Mouse (Mus musculus): ENCODE data around the gene Gabrb3. TPM values are rescaled to one million over a fixed set of nuclear protein-coding genes. Genes with fewer than 3 reads are reported as not detected.
A peak's percentile ranks its signal among the peaks of the same experiment; 100 is the strongest.

Gabrb3 gene
- polyA plus RNA-seq, 1 experiment from 2014 or later: 58.5 TPM

DNA sequence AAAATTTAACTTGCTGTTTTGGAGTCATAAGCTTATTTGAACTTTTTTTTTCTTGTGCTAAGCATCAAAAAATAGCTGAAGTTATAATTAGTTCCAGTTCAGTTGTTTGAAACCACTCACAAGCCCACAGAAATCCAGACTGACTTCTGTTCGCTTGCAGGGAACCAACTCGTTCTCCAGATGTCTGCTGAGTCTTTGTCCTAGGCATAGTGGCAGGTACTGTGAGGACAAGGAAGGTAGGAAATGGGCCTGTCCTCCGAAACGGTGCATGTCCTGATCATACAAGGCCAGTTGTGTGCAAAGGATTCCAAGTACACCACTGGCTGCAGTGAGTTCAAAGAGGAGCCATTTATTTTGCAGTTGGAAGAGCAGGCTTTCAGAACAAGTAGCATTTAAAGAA, 215.5 kb downstream of the Gabrb3 start:
- H3K9me3 ChIP-seq (ENCODE audit: control insufficient read depth, low read length): no peaks in the 10 kb centered on the region
- 54% methylated on average over 4 of the region's 4 CpGs for WGBS
- no peaks in the 10 kb centered on the region for H3K4me1 ChIP-seq (ENCODE audit: control insufficient read depth, insufficient read depth, low read length)
- no peak overlapping the region for H3K4me2 ChIP-seq (ENCODE audit: low read length)
- no peak for DNase-seq
- no peak overlapping the region for H3K9ac ChIP-seq (replicated peaks; ENCODE audit: low read length)
- H3K27me3 ChIP-seq (ENCODE audit: control insufficient read depth, insufficient read depth, low read length): no peaks in the 10 kb centered on the region
- no peak for ATAC-seq (ENCODE audit: low FRiP score, low TSS enrichment)
- H3K4me3 ChIP-seq (replicated peaks; ENCODE audit: low read depth, low read length): no peak overlapping the region
- no peaks in the 10 kb centered on the region for H3K36me3 ChIP-seq (ENCODE audit: control insufficient read depth, insufficient read depth, low read length)
- H3K27ac ChIP-seq (replicated peaks; ENCODE audit: low read depth, low read length): no peak overlapping the region

DNA sequence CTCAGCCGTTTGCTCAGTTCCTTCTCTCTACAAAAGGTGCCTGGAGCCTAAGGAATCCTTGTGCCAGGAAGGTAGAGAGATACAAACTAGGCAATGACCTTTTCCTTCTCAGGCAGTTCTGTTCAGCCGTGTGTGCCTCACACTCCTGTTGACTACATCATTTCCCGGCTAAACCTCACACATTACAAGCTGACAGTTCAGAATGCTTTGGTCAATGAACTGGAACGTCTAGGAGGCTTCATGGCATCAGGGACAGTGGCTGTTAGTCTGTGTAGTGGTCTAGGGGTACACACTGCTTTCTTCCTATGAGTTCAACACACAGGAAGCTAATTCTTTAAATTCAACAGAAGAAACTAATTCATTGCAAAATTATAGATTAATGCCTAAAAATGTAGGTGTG, 216.2 kb downstream of the Gabrb3 start:
- Histone ChIP-seq H3K27ac (replicated peaks; ENCODE audit: low read depth, low read length) (no peak overlapping the region), H3K4me2 (ENCODE audit: low read length) (no peak overlapping the region), H3K4me3 (replicated peaks; ENCODE audit: low read depth, low read length) (no peak overlapping the region), H3K36me3 (ENCODE audit: control insufficient read depth, insufficient read depth, low read length) (no peaks in the 10 kb centered on the region), H3K9ac (replicated peaks; ENCODE audit: low read length) (no peak overlapping the region), H3K27me3 (ENCODE audit: control insufficient read depth, insufficient read depth, low read length) (no peaks in the 10 kb centered on the region), H3K9me3 (ENCODE audit: control insufficient read depth, low read length) (no peaks in the 10 kb centered on the region), H3K4me1 (ENCODE audit: control insufficient read depth, insufficient read depth, low read length) (no peaks in the 10 kb centered on the region)
- ATAC-seq (ENCODE audit: low FRiP score, low TSS enrichment) (no peak), DNase-seq (no peak)
- 35% methylated on average over 4 of the region's 4 CpGs for WGBS

- H3K27me3 ChIP-seq (ENCODE audit: control insufficient read depth, insufficient read depth, low read length): no peaks in the 10 kb centered on the region
- DNase-seq: no peak
- 54% methylated on average over 1 of the region's 1 CpGs for WGBS
- no peak overlapping the region for H3K9ac ChIP-seq (replicated peaks; ENCODE audit: low read length)
- H3K4me2 ChIP-seq (ENCODE audit: low read length): no peak overlapping the region
- H3K9me3 ChIP-seq (ENCODE audit: control insufficient read depth, low read length): no peaks in the 10 kb centered on the region
- H3K27ac ChIP-seq (replicated peaks; ENCODE audit: low read depth, low read length): no peak overlapping the region
- no peak for ATAC-seq (ENCODE audit: low FRiP score, low TSS enrichment)
- no peaks in the 10 kb centered on the region for H3K4me1 ChIP-seq (ENCODE audit: control insufficient read depth, insufficient read depth, low read length)
- no peaks in the 10 kb centered on the region for H3K36me3 ChIP-seq (ENCODE audit: control insufficient read depth, insufficient read depth, low read length)
- no peak overlapping the region for H3K4me3 ChIP-seq (replicated peaks; ENCODE audit: low read depth, low read length)
Measured at GRCm38 (mm10) chr7:57640796-57641195, 221.3 kb downstream of the Gabrb3 start.

GRCm38 (mm10) chr7:57647345-57647744, 227.9 kb downstream of the Gabrb3 start:
- 92% methylated on average over 2 of the region's 2 CpGs for WGBS
- H3K27me3 ChIP-seq (ENCODE audit: control insufficient read depth, insufficient read depth, low read length): no peaks in the 10 kb centered on the region
- no peaks in the 10 kb centered on the region for H3K4me1 ChIP-seq (ENCODE audit: control insufficient read depth, insufficient read depth, low read length)
- H3K9ac ChIP-seq (replicated peaks; ENCODE audit: low read length): no peak overlapping the region
- no peaks in the 10 kb centered on the region for H3K9me3 ChIP-seq (ENCODE audit: control insufficient read depth, low read length)
- H3K27ac ChIP-seq (replicated peaks; ENCODE audit: low read depth, low read length): no peak overlapping the region
- no peaks in the 10 kb centered on the region for H3K36me3 ChIP-seq (ENCODE audit: control insufficient read depth, insufficient read depth, low read length)
- H3K4me3 ChIP-seq (replicated peaks; ENCODE audit: low read depth, low read length): no peak overlapping the region
- ATAC-seq (ENCODE audit: low FRiP score, low TSS enrichment): no peak
- DNase-seq: no peak
- H3K4me2 ChIP-seq (ENCODE audit: low read length): no peak overlapping the region

DNA sequence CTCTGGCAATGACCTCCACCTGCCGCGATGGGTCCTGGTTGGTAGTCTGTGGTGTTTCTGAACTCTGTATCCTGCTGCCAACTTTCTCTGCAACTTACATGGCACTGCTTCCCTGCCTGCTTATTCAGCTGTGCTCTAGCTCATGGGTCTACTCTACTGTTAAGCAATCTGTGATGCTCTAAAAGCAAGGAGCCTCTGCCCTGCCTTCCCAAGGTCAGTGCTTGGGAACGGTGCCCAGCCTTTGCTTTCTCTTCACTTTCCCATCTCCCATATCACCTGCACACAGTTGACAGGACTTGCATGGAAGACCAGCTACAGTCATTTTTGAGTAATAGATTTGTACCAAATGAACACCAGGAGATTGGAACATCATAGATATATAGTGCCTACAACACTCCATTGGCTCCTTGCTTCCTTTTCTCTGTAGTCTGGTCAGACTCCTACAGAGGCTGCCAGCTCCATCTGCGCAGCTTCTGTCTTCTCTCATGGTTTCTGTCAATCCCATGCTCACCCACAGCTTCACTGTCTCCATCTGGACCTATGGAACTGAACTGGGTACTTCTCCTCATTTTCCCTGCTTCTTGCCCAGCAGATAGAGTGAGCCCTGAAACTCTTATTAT, 228.8 kb downstream of the Gabrb3 start:
- H3K27me3 ChIP-seq (ENCODE audit: control insufficient read depth, insufficient read depth, low read length): no peaks in the 10 kb centered on the region
- no peak overlapping the region for H3K4me2 ChIP-seq (ENCODE audit: low read length)
- DNase-seq: no peak
- no peaks in the 10 kb centered on the region for H3K9me3 ChIP-seq (ENCODE audit: control insufficient read depth, low read length)
- H3K4me1 ChIP-seq (ENCODE audit: control insufficient read depth, insufficient read depth, low read length): no peaks in the 10 kb centered on the region
- no peak overlapping the region for H3K4me3 ChIP-seq (replicated peaks; ENCODE audit: low read depth, low read length)
- ATAC-seq (ENCODE audit: low FRiP score, low TSS enrichment): no peak
- H3K36me3 ChIP-seq (ENCODE audit: control insufficient read depth, insufficient read depth, low read length): no peaks in the 10 kb centered on the region
- 95% methylated on average over 4 of the region's 4 CpGs for WGBS
- no peak overlapping the region for H3K27ac ChIP-seq (replicated peaks; ENCODE audit: low read depth, low read length)
- H3K9ac ChIP-seq (replicated peaks; ENCODE audit: low read length): no peak overlapping the region

- H3K4me2 ChIP-seq (ENCODE audit: low read length): no peak overlapping the region
- 0 out of 2 replicates have a peak overlapping the region, but pooled peaks have one; percentile 49 for H3K27ac ChIP-seq (replicated peaks; ENCODE audit: low read depth, low read length)
- 70% methylated on average over 6 of the region's 6 CpGs for WGBS
- H3K9me3 ChIP-seq (ENCODE audit: control insufficient read depth, low read length): no peaks in the 10 kb centered on the region
- peak; percentile 14 for DNase-seq
- no peak for ATAC-seq (ENCODE audit: low FRiP score, low TSS enrichment)
- H3K27me3 ChIP-seq (ENCODE audit: control insufficient read depth, insufficient read depth, low read length): no peaks in the 10 kb centered on the region
- H3K36me3 ChIP-seq (ENCODE audit: control insufficient read depth, insufficient read depth, low read length): no peaks in the 10 kb centered on the region
- H3K4me3 ChIP-seq (replicated peaks; ENCODE audit: low read depth, low read length): no peak overlapping the region
- H3K9ac ChIP-seq (replicated peaks; ENCODE audit: low read length): no peak overlapping the region
- no peaks in the 10 kb centered on the region; the same call in 1 of the 2 replicates for H3K4me1 ChIP-seq (ENCODE audit: control insufficient read depth, insufficient read depth, low read length)
Measured at GRCm38 (mm10) chr7:57677352-57677751, 257.9 kb downstream of the Gabrb3 start.

DNA sequence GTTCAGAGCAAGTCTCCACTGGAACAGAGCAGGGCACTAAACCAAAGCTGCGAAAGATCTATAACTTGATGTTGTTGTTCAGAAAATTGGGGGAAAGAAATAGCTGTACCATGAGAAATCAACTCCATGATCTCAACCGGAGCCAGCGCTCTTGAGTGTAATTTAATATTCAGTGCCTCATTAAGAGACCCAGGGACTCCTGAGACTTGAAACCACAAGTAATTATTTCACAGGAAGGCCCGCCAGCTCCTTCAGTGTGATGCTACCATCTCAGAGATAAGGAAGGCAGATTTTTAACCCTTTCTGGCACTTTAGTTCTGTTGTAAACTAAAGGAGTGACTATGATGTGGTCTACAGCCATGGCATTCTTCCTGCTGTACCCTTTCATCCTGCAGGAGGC, 270.3 kb downstream of the Gabrb3 start:
- Histone ChIP-seq H3K36me3 (ENCODE audit: control insufficient read depth, insufficient read depth, low read length) (no peaks in the 10 kb centered on the region), H3K27ac (replicated peaks; ENCODE audit: low read depth, low read length) (no peak overlapping the region), H3K4me1 (ENCODE audit: control insufficient read depth, insufficient read depth, low read length) (peaks cover 6% of the 10 kb centered on the region; the same call in 1 of the 2 replicates), H3K27me3 (ENCODE audit: control insufficient read depth, insufficient read depth, low read length) (no peaks in the 10 kb centered on the region), H3K4me3 (replicated peaks; ENCODE audit: low read depth, low read length) (no peak overlapping the region), H3K4me2 (ENCODE audit: low read length) (no peak overlapping the region), H3K9me3 (ENCODE audit: control insufficient read depth, low read length) (no peaks in the 10 kb centered on the region), H3K9ac (replicated peaks; ENCODE audit: low read length) (no peak overlapping the region)
- 61% methylated on average over 4 of the region's 4 CpGs for WGBS
- no peak for ATAC-seq (ENCODE audit: low FRiP score, low TSS enrichment)
- DNase-seq: peak; percentile 38

DNA sequence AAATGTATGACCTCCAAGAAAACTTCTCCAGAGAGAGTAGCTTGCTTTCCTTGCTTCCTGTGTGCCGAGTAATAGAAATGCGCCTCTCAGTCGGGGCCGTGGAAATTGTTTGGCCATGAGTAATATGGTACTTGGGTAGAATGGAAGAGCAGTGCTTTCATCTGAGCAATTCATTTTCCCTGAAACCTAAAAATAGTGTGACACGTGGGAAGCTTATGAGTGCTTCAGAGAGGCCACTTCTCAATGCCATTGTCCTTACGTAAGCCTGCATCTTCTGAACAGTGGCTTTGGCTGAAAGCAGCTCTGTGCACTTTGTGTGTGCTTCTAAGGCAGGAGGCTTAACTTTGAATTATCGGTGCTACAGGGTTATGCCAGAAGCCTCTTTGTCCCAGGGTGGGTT, 280.9 kb downstream of the Gabrb3 start:
- Histone ChIP-seq H3K4me2 (ENCODE audit: low read length) (no peak overlapping the region), H3K4me1 (ENCODE audit: control insufficient read depth, insufficient read depth, low read length) (peaks cover 8% of the 10 kb centered on the region; the same call in 1 of the 2 replicates), H3K9ac (replicated peaks; ENCODE audit: low read length) (no peak overlapping the region), H3K27ac (replicated peaks; ENCODE audit: low read depth, low read length) (no peak overlapping the region), H3K27me3 (ENCODE audit: control insufficient read depth, insufficient read depth, low read length) (no peaks in the 10 kb centered on the region), H3K9me3 (ENCODE audit: control insufficient read depth, low read length) (no peaks in the 10 kb centered on the region), H3K4me3 (replicated peaks; ENCODE audit: low read depth, low read length) (no peak overlapping the region), H3K36me3 (ENCODE audit: control insufficient read depth, insufficient read depth, low read length) (no peaks in the 10 kb centered on the region)
- WGBS: 80% methylated on average over 7 of the region's 7 CpGs
- ATAC-seq (ENCODE audit: low FRiP score, low TSS enrichment) (no peak), DNase-seq (no peak)

DNA sequence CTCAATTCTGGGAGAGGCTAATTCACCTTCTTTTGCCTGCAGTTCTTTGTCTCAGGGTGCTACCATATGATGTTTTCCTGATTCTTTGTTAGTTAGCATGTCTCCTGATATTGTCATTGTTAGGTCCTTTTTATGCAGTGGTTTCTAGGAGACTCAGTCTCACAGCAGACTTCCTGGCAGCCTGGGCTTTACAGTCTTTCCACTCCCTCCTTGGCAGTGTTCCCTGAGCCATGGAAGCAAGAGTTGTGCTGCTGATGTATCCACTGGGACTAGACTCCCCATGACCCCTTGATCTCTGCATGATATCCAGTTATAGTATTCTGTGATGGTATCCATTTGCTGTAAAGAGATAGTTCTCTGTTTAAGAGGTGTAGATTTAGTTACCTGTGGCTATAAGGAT, 281.6 kb downstream of the Gabrb3 start:
- Histone ChIP-seq H3K4me2 (ENCODE audit: low read length) (no peak overlapping the region), H3K27ac (replicated peaks; ENCODE audit: low read depth, low read length) (no peak overlapping the region), H3K9me3 (ENCODE audit: control insufficient read depth, low read length) (no peaks in the 10 kb centered on the region), H3K4me3 (replicated peaks; ENCODE audit: low read depth, low read length) (no peak overlapping the region), H3K4me1 (ENCODE audit: control insufficient read depth, insufficient read depth, low read length) (peaks cover 9% of the 10 kb centered on the region; the same call in 1 of the 2 replicates), H3K9ac (replicated peaks; ENCODE audit: low read length) (no peak overlapping the region), H3K36me3 (ENCODE audit: control insufficient read depth, insufficient read depth, low read length) (no peaks in the 10 kb centered on the region), H3K27me3 (ENCODE audit: control insufficient read depth, insufficient read depth, low read length) (no peaks in the 10 kb centered on the region)
- DNase-seq (peak; percentile 42), ATAC-seq (ENCODE audit: low FRiP score, low TSS enrichment) (no peak)

Measured in midbrain, embryonic 14.5 days (tissue).